Mouse (Mus musculus) heart, embryonic 11.5 days (tissue): ENCODE measurements around the gene Myrf. TPM values are rescaled to one million over a fixed set of nuclear protein-coding genes. Genes with fewer than 3 reads are reported as not detected.
"Not testable (repeated sequence)": the region's sequence is repeated elsewhere in the genome, so short reads cannot be mapped to it uniquely, and the experiment has no call there.

Experiments
- ATAC-seq: fragments of 200-750 bp; cut with Nextera tagmentation; replicated peaks from 2 replicates; pipeline ENCODE4 v1.8.0; 2017; ENCODE audit warnings: moderate library complexity; ENCODE audit not compliant: insufficient number of reproducible peaks, low FRiP score, low TSS enrichment
- H3K27ac ChIP-seq: fragments of 300-500 bp; sonication (generic); 2 replicates; pipeline ENCODE4 v1.5.1; 2014; ENCODE audit warnings: mild to moderate bottlenecking, low read depth, low read length
- H3K27me3 ChIP-seq: fragments of 300-500 bp; sonication (generic); 2 replicates; pipeline ENCODE4 v1.6.1; 2014; ENCODE audit warnings: mild to moderate bottlenecking, low read length, mixed read lengths; ENCODE audit not compliant: control insufficient read depth, insufficient read depth
- H3K36me3 ChIP-seq: fragments of 300-500 bp; sonication (generic); 2 replicates; pipeline ENCODE4 v1.6.1; 2014; ENCODE audit warnings: mild to moderate bottlenecking, low read length, moderate library complexity, mixed read lengths; ENCODE audit not compliant: control insufficient read depth, insufficient read depth
- H3K4me1 ChIP-seq: fragments of 300-500 bp; sonication (generic); 2 replicates; pipeline ENCODE4 v1.6.1; 2014; ENCODE audit warnings: low read length; ENCODE audit not compliant: control insufficient read depth, insufficient read depth
- H3K4me2 ChIP-seq: fragments of 300-500 bp; sonication (generic); 2 replicates; pipeline ENCODE4 v1.6.1; 2014; ENCODE audit warnings: mild to moderate bottlenecking, moderate library complexity
- H3K4me3 ChIP-seq: fragments of 300-500 bp; sonication (generic); 2 replicates; pipeline ENCODE4 v1.5.1; 2014; ENCODE audit warnings: low read depth, low read length
- H3K9ac ChIP-seq: fragments of 300-500 bp; sonication (generic); 2 replicates; pipeline ENCODE4 v1.6.1; 2014; ENCODE audit warnings: mild to moderate bottlenecking, low read depth, low read length, moderate library complexity
- H3K9me3 ChIP-seq: fragments of 300-500 bp; sonication (generic); replicated peaks from 2 replicates; pipeline ENCODE4 v1.6.1; 2016; ENCODE audit warnings: low read length; ENCODE audit not compliant: control insufficient read depth
- WGBS: fragments of 180-500 bp; shearing (Covaris S2); extraction: QIAGEN DNeasy Blood & Tissue Kit; methylation state at CpG from one replicate; pipeline ENCODE4 v1.1.7; 2014; ENCODE audit not compliant: insufficient replicate concordance; 5-methylcytosine and 5-hydroxymethylcytosine counted together
- microRNA-seq: library from miRNA; unstranded; fragments of <30 nt; microRNA quantifications from one replicate; pipeline ENCODE4, GENCODE M21; 2016; ENCODE audit warnings: borderline number of aligned reads
- polyA plus RNA-seq: library from polyadenylated mRNA; unstranded; fragments of >200 nt; fragmentation: Nextera tagmentation; extraction: Ambion mirVana; gene quantifications from 2 replicates; pipeline ENCODE4 v1.2.1, GENCODE M21; 2014

Gene Myrf
- polyA plus RNA-seq, 1 experiment from 2014 or later, result 23.0 TPM

- no peak overlapping the region for H3K4me3 ChIP-seq
- H3K4me1 ChIP-seq, result 0 out of 2 replicates have a peak, but pooled peaks cover 2% of the 10 kb centered on the region
- 0 out of 2 replicates have a peak overlapping the region, but pooled peaks have one; percentile 7 for H3K27ac ChIP-seq
- no peak overlapping the region for H3K4me2 ChIP-seq
- H3K9ac ChIP-seq, result no peak overlapping the region
- H3K9me3 ChIP-seq, result no peaks in the 10 kb centered on the region
- H3K27me3 ChIP-seq, result no peaks in the 10 kb centered on the region
- 0 out of 2 replicates have a peak, but pooled peaks have one; percentile 63 for ATAC-seq
- H3K36me3 ChIP-seq, result no peaks in the 10 kb centered on the region
These were observed 71.4 kb downstream of the Myrf start for GRCm38 (mm10) chr19:10169179-10169578.

GRCm38 (mm10) chr19:10168441-10168840 is 72.1 kb downstream of the Myrf start:
- Histone ChIP-seq H3K4me3 (no peak overlapping the region), H3K4me2 (no peak overlapping the region), H3K36me3 (no peaks in the 10 kb centered on the region), H3K9me3 (no peaks in the 10 kb centered on the region), H3K27me3 (no peaks in the 10 kb centered on the region), H3K4me1 (no peaks in the 10 kb centered on the region), H3K9ac (no peak overlapping the region), H3K27ac (no peak overlapping the region)
- no peak for ATAC-seq
- 82% methylated on average over 3 of the region's 3 CpGs for WGBS

GRCm38 (mm10) chr19:10167951-10168350 is 72.6 kb downstream of the Myrf start:
- 76% methylated on average over 1 of the region's 1 CpGs for WGBS
- ATAC-seq, result no peak

GRCm38 (mm10) chr19:10167112-10167511 is 73.4 kb downstream of the Myrf start:
- Histone ChIP-seq H3K4me1 (no peaks in the 10 kb centered on the region), H3K36me3 (no peaks in the 10 kb centered on the region), H3K27me3 (no peaks in the 10 kb centered on the region), H3K9ac (no peak overlapping the region), H3K9me3 (no peaks in the 10 kb centered on the region), H3K4me2 (no peak overlapping the region), H3K4me3 (no peak overlapping the region), H3K27ac (no peak overlapping the region)
- ATAC-seq, result no peak
- 77% methylated on average over 4 of the region's 4 CpGs for WGBS

More at GRCm38 (mm10) chr19:10167951-10168350, 72.6 kb downstream of the Myrf start:
- no peak overlapping the region for H3K27ac ChIP-seq
- no peak overlapping the region for H3K4me2 ChIP-seq
- H3K9ac ChIP-seq, result no peak overlapping the region
- no peaks in the 10 kb centered on the region for H3K9me3 ChIP-seq
- H3K27me3 ChIP-seq, result no peaks in the 10 kb centered on the region
- no peaks in the 10 kb centered on the region for H3K4me1 ChIP-seq
- H3K4me3 ChIP-seq, result no peak overlapping the region
- H3K36me3 ChIP-seq, result no peaks in the 10 kb centered on the region

- 77% methylated on average over 4 of the region's 4 CpGs for WGBS
- H3K36me3 ChIP-seq, H3K9me3 ChIP-seq, H3K4me3 ChIP-seq, H3K27me3 ChIP-seq, H3K27ac ChIP-seq, H3K4me1 ChIP-seq, ATAC-seq, H3K9ac ChIP-seq, H3K4me2 ChIP-seq: not testable (repeated sequence)
These were observed 74.6 kb downstream of the Myrf start for GRCm38 (mm10) chr19:10165928-10166327.

- Histone ChIP-seq H3K27me3 (no peaks in the 10 kb centered on the region), H3K9me3 (no peaks in the 10 kb centered on the region), H3K4me2 (no peak overlapping the region), H3K27ac (no peak overlapping the region), H3K4me3 (no peak overlapping the region), H3K36me3 (no peaks in the 10 kb centered on the region), H3K9ac (no peak overlapping the region), H3K4me1 (no peaks in the 10 kb centered on the region)
- no peak for ATAC-seq
- 75% methylated on average over 3 of the region's 3 CpGs for WGBS
These were observed 76.7 kb downstream of the Myrf start for GRCm38 (mm10) chr19:10163896-10164295.

Small RNAs within 50 kb of the gene (microRNA-seq; reads per million reads assigned to microRNA genes)
- 0.27 reads per million for gene Mir6993

Other genes with a start within 250 kb of the Myrf start
- 0.10 and 0.41 TPM in 2 replicates for gene Best1, start 239.1 kb downstream of the Myrf start, polyA plus RNA-seq
- gene Rab3il1, start 239.1 kb downstream of the Myrf start, polyA plus RNA-seq, result 50.8 and 54.0 TPM in 2 replicates
- 15.8 and 17.9 TPM in 2 replicates for gene Fads3, start 199.2 kb downstream of the Myrf start, polyA plus RNA-seq
- 27.1 and 31.1 TPM in 2 replicates for gene Fads2, start 139.0 kb downstream of the Myrf start, polyA plus RNA-seq
- gene Fads1, start 57.9 kb downstream of the Myrf start, polyA plus RNA-seq, result 64.6 and 65.8 TPM in 2 replicates
- 412 and 418 TPM in 2 replicates for gene Tmem258, start 36.7 kb downstream of the Myrf start, polyA plus RNA-seq
- 59.3 and 70.9 TPM in 2 replicates for gene Fen1, start 36.6 kb downstream of the Myrf start, polyA plus RNA-seq
- 0.66 and 0.79 TPM in 2 replicates for gene Dagla, start 64.1 kb upstream of the Myrf start, polyA plus RNA-seq
- gene Syt7, start 148.3 kb upstream of the Myrf start, polyA plus RNA-seq, result 1.2 and 2.0 TPM in 2 replicates
- 0.19 TPM in 1 of 2 replicates, not detected in the other for gene Lrrc10b, start 216.7 kb upstream of the Myrf start, polyA plus RNA-seq
- gene Ppp1r32, start 242.2 kb upstream of the Myrf start, polyA plus RNA-seq, result not detected in 2 replicates